Mouse (Mus musculus) spleen, postnatal 4 days (tissue): Measurements from ENCODE around the gene Ltk.
"Not testable (repeated sequence)": the region's sequence is repeated elsewhere in the genome, so short reads cannot be mapped to it uniquely, and the experiment has no call there.

Experiments
- DNase-seq, 2 experiments: peaks; one replicate each; pipeline ENCODE4 v3.0.0; 2022; ENCODE audit warnings: low spot score in 2 of 2

Ltk gene

DNA sequence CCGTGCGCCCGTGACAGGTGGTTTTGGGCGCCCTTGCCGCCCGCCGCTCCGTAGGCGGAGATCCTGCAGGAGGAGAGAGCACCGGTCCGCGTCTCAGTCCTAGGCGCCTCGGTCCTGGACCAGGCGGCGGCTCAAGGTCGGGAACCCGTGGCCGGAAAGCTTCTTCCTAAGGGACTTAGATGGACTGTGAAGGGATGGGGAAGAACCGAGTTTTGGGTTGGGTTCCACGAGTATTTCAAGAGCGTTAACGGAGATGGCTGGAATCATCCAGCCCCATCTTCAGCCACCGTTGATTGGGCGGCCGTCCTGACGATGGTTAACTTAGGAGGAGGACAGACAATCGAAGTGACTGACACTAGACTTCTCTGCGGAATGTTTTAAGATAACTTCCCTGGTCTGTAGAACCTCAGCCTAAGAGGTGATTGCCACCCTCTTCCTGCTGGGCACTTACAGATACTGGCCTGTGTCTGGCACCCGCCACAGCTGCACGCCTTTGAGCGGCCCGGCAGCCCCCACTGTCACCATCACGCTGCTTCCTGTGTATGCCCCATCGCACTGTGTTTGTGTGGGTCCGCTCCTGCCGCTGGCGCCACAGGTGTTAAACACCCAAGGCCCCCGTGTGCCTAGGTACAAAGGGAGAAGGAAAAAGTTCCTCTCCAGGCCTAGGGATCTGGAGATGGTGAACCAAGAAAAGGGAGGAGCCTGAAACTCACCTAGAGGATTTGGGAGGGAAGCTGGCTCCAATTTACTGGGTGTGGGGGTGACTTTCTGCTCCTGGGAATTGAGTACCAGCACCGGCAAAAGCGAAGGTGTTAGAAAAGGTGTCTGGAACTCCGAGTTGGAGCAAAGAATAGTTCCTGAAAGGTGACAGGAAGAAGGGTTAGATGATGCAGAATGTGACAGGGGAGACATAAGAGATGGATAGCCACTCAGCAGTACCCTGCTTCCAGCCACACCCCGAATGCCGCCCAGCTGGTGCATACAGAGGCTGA lies 1.1 kb downstream of the Ltk start:
- DNase-seq = no peak

DNA sequence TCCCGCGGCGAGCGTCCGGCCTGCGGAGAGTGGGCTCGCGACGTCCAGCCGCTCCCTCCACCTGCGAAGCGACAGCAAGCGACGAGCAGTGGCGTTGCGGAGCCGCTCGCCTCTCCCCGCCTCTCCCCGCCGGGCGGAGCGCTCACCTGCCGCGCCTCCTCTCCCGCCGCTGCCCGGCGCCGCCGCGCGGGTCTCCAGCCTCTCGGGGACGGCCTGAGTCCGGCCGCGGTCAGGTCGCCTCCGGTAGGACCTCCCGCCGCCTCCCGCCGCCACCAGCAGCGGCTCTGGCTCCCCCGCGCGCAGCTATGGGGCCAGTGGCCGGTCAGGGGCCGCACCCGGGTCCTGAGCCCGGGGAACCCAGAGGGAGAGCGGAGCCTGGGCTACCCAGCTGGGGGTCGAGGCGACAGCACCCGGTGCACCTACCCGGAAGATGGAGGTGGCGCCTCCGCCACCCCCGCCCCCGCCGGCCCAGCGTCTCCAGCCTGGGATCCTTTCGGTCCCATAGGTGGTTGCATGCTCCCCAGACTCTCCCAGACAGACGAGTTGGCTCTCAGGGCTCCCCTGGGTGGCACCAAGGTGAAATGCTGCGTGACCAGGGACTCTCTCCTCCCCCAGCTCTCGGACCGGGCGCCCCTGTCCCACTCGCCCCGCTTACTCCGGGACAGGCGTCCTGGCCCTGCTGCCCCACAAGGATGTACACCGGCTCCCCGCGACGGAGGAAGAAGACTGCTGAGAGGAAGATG lies 2.0 kb downstream of the Ltk start:
- DNase-seq = peak in 1 of 2 experiments; percentile 71

GRCm38 (mm10) chr2:119757601-119758100 lies 2.6 kb downstream of the Ltk start:
- DNase-seq = no peak

DNA sequence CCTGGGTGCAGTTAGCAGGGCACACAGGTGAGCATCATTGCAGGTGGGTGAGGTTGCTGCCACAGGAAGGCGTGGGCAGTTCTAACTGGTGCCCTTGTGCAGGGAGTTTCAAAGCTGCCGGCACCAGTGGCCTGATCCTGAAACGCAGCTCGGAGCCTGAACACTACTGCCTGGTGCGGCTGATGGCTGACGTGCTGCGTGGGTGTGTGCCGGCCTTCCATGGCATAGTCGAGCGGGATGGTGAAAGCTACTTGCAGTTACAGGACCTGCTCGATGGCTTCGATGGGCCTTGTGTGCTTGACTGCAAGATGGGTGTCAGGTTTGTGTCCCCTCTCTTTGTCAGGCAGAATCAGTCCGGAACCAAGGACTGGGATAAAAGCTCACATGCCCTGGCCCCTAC lies 11.0 kb downstream of the Ltk start:
- no peak for DNase-seq

- no peak for DNase-seq
Measured at GRCm38 (mm10) chr2:119747554-119747953, 12.7 kb downstream of the Ltk start.

GRCm38 (mm10) chr2:119745281-119745680 lies 14.9 kb downstream of the Ltk start:
- DNase-seq = no peak

GRCm38 (mm10) chr2:119744163-119745111 lies 15.8 kb downstream of the Ltk start:
- DNase-seq = peak in 1 of 2 experiments; percentile 28

GRCm38 (mm10) chr2:119743808-119744162 lies 16.4 kb downstream of the Ltk start:
- DNase-seq = no peak

DNA sequence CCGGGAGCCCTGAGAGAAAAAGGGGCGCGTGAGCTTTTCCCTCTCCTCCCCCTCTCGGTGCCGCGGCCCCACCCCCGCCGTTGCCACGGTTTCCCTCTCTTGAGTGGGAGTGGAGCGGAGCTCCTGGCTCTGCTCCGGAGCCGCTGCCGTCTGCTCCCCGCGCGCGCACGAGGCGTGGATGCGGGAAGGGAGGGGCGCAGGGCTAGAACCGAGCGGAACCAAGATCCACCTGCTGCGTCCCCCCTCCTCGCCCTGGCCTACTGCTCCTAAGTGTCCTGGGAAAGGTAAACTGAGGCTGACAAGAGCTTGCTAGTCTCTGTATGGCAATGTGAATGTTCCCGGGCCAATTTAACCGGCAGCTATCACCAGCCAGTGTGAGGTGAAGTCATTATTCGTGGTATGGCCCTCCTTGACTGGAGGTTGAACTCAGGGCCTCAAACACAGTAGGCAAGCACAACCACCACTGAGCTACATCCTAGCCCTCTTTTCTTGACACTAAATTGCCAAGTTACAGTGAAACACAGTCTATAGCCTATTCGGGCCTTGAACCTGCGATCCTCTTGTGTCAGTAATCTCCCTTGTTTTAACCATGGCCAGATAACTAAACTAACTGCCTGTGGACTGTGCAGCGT lies 16.9 kb downstream of the Ltk start:
- DNase-seq = peak in 1 of 2 experiments; percentile 21

GRCm38 (mm10) chr2:119742461-119743175 lies 17.6 kb downstream of the Ltk start:
- DNase-seq = peak; percentile 43 to 81

- DNase-seq = peak; percentile 60 to 83
Measured at GRCm38 (mm10) chr2:119741581-119742411, 18.4 kb downstream of the Ltk start, which contains the start of gene Itpka. Gene Itpka, plus strand, starts transcription at chr2:119742337.

DNA sequence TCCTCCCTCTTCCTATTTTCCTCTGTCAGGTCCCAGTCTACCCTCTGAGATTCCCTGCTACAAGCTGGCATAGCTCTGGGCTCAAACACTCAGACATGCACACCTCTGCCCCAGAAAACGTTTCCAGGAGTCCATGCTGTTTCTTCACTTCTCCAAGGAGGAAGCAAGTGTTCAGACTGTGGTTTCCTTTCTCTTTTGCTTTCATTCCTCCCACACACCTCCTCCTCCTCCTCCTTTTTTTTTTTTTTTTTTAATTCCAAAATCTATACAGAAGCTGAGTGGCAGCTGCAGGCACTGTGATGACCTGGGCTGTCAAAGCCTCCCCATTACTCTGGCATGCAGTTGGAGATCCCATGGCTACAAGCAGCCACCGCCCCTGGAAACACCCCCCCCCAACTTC lies 19.7 kb downstream of the Ltk start:
- DNase-seq = no peak

- DNase-seq = no peak
Measured at GRCm38 (mm10) chr2:119737124-119737523, 23.1 kb downstream of the Ltk start.

DNA sequence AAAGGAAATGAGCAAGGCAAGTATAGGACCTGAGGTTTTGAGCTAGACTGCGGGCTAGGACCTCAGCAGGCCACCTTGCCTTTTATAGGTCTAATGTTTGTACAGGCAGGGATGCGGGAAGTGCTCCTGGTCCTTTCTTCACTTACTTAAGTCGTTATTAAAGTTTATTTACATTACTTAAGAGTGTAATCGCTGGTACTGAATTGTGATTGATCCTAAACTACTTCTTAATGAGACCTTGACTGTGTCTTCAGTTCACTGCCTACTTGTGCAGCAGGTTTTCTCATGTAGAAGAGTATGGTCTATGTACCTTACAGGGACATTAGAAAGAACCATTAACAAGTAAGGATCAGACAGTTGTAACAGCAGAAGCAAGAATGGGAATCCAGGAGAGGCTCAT lies 29.5 kb downstream of the Ltk start:
- DNase-seq = no peak

DNA sequence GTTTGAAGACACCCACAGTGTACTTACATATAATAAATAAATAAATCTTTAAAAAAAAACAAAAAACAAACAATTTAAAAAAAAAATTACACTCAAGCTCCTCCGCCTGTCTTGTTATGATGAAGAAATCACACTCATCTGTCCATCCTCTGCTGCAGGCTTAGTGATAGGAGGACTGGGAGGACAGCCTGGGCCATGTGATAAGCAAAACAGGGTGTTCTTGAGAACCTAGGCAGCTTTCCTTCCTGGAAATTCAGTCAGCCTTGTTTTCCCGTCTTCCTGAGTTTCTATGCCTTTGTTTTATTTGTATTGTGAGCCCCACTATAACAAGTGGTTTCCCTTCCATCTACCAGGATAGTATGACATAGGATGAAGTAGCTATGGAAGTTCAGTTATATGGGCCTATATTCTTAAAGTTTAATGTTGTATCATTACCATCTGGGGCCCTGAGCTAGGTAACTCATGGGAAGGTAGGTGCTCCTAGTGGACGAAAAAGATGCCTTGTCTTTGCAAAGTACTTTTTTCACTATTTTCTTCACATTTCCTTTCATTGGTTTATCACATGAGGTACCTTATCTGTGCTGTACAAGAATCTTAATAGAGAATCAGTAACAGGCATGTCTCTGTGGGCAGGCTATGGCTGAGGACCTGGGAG lies 32.3 kb downstream of the Ltk start:
- no peak for DNase-seq

- no peak for DNase-seq
Measured at GRCm38 (mm10) chr2:119721070-119721469, 39.2 kb downstream of the Ltk start.

GRCm38 (mm10) chr2:119715868-119716267 lies 44.4 kb downstream of the Ltk start:
- DNase-seq = not testable (repeated sequence)

- no peak for DNase-seq
Measured at GRCm38 (mm10) chr2:119710011-119710410, 50.2 kb downstream of the Ltk start.

- no peak for DNase-seq
Measured at GRCm38 (mm10) chr2:119707676-119708075, 52.6 kb downstream of the Ltk start.
